Mouse (Mus musculus): ENCODE measurements around the gene Gfod1. TPM values are rescaled to one million over a fixed set of nuclear protein-coding genes. Genes with fewer than 3 reads are reported as not detected.

Gene Gfod1
- total RNA-seq, 1 experiment, result 4.8 TPM

GRCm38 (mm10) chr13:43158281-43158680, 145.7 kb downstream of the Gfod1 start:
- no peak overlapping the region for H3K4me3 ChIP-seq (ENCODE audit: insufficient read depth in 1 of 2, low read depth in 1 of 2, low read length in 2 of 2, poor library complexity in 1 of 2, severe bottlenecking in 1 of 2)
- no peak for DNase-seq (ENCODE audit: low read depth, low spot score)
- H3K36me3 ChIP-seq (ENCODE audit: control insufficient read depth, insufficient read depth, low read length, poor library complexity, severe bottlenecking), result no peaks in the 10 kb centered on the region; the same call in 1 of the 2 replicates
- H3K9ac ChIP-seq (ENCODE audit: insufficient read depth, low read depth, low read length, poor library complexity, severe bottlenecking), result no peak overlapping the region
- in situ Hi-C loops (cut with MboI; ENCODE audit: low sequenced_read_pairs in 2 of 2, unreplicated experiment in 2 of 2), result loop anchor here in 1 of 2 experiments (25.0 kb wide), 1 partner anchor 579 kb away; no protein-coding TSS in a partner anchor
- TF ChIP-seq HCFC1 (IDR thresholded peaks at IDR 0.05; ENCODE audit: borderline replicate concordance, insufficient read depth, low read length) (no peak), CHD2 (IDR thresholded peaks at IDR 0.05; ENCODE audit: low read depth, low read length) (no peak), ZNF384 (IDR thresholded peaks at IDR 0.05; ENCODE audit: low read depth, low read length) (no peak), ZC3H11A (IDR thresholded peaks at IDR 0.05; ENCODE audit: borderline replicate concordance, low read depth, low read length) (no peak), MAFK (IDR thresholded peaks at IDR 0.05; ENCODE audit: insufficient read depth, low read depth, low read length) (no peak)
- no peak overlapping the region for H3K27ac ChIP-seq (ENCODE audit: insufficient read depth, low read depth, low read length, poor library complexity, severe bottlenecking)
- no peaks in the 10 kb centered on the region for H3K9me3 ChIP-seq (ENCODE audit: control insufficient read depth, insufficient read depth, low read depth, low read length)
- H3K4me1 ChIP-seq (ENCODE audit: control insufficient read depth in 2 of 2, insufficient read depth in 2 of 2, low read length in 2 of 2, poor library complexity in 1 of 2), result peaks cover 4 to 5% of the 10 kb centered on the region in 2 experiments; a peak in 1 of 4 replicates

- Histone ChIP-seq H3K4me1 (ENCODE audit: control insufficient read depth in 2 of 2, insufficient read depth in 2 of 2, low read length in 2 of 2, poor library complexity in 1 of 2) (peaks cover 4 to 5% of the 10 kb centered on the region in 2 experiments; a peak in 1 of 4 replicates), H3K27ac (ENCODE audit: insufficient read depth, low read depth, low read length, poor library complexity, severe bottlenecking) (no peak overlapping the region), H3K36me3 (ENCODE audit: control insufficient read depth, insufficient read depth, low read length, poor library complexity, severe bottlenecking) (no peaks in the 10 kb centered on the region), H3K4me3 (ENCODE audit: insufficient read depth in 1 of 2, low read depth in 1 of 2, low read length in 2 of 2, poor library complexity in 1 of 2, severe bottlenecking in 1 of 2) (no peak overlapping the region), H3K9ac (ENCODE audit: insufficient read depth, low read depth, low read length, poor library complexity, severe bottlenecking) (no peak overlapping the region), H3K9me3 (ENCODE audit: control insufficient read depth, insufficient read depth, low read depth, low read length) (no peaks in the 10 kb centered on the region)
- in situ Hi-C loops (cut with MboI; ENCODE audit: low sequenced_read_pairs in 2 of 2, unreplicated experiment in 2 of 2), result loop anchor here in 1 of 2 experiments (25.0 kb wide), 1 partner anchor 580 kb away; no protein-coding TSS in a partner anchor
- DNase-seq (ENCODE audit: low read depth, low spot score), result no peak
- TF ChIP-seq ZNF384 (IDR thresholded peaks at IDR 0.05; ENCODE audit: low read depth, low read length) (no peak), CHD2 (IDR thresholded peaks at IDR 0.05; ENCODE audit: low read depth, low read length) (no peak), MAFK (IDR thresholded peaks at IDR 0.05; ENCODE audit: insufficient read depth, low read depth, low read length) (no peak), ZC3H11A (IDR thresholded peaks at IDR 0.05; ENCODE audit: borderline replicate concordance, low read depth, low read length) (no peak), HCFC1 (IDR thresholded peaks at IDR 0.05; ENCODE audit: borderline replicate concordance, insufficient read depth, low read length) (no peak)
These were observed 146.6 kb downstream of the Gfod1 start for GRCm38 (mm10) chr13:43157370-43157769.

GRCm38 (mm10) chr13:43152005-43152520, 151.9 kb downstream of the Gfod1 start:
- no peak overlapping the region for H3K27ac ChIP-seq (ENCODE audit: insufficient read depth, low read depth, low read length, poor library complexity, severe bottlenecking)
- TF ChIP-seq ZC3H11A (IDR thresholded peaks at IDR 0.05; ENCODE audit: borderline replicate concordance, low read depth, low read length), result no peak
- TF ChIP-seq HCFC1 (IDR thresholded peaks at IDR 0.05; ENCODE audit: borderline replicate concordance, insufficient read depth, low read length), result no peak
- no peak for TF ChIP-seq MAFK (IDR thresholded peaks at IDR 0.05; ENCODE audit: insufficient read depth, low read depth, low read length)
- TF ChIP-seq ZNF384 (IDR thresholded peaks at IDR 0.05; ENCODE audit: low read depth, low read length), result no peak
- TF ChIP-seq CHD2 (IDR thresholded peaks at IDR 0.05; ENCODE audit: low read depth, low read length), result no peak
- H3K4me1 ChIP-seq (ENCODE audit: control insufficient read depth in 2 of 2, insufficient read depth in 2 of 2, low read length in 2 of 2, poor library complexity in 1 of 2), result peaks cover 0 to 6% of the 10 kb centered on the region in 2 experiments; a peak in 1 of 4 replicates
- H3K4me3 ChIP-seq (ENCODE audit: insufficient read depth in 1 of 2, low read depth in 1 of 2, low read length in 2 of 2, poor library complexity in 1 of 2, severe bottlenecking in 1 of 2), result no peak overlapping the region
- H3K36me3 ChIP-seq (ENCODE audit: control insufficient read depth, insufficient read depth, low read length, poor library complexity, severe bottlenecking), result peaks cover 3% of the 10 kb centered on the region; the same call in 1 of the 2 replicates
- H3K9ac ChIP-seq (ENCODE audit: insufficient read depth, low read depth, low read length, poor library complexity, severe bottlenecking), result no peak overlapping the region
- in situ Hi-C loops (cut with MboI; ENCODE audit: low sequenced_read_pairs in 2 of 2, unreplicated experiment in 2 of 2), result loop anchor here in 1 of 2 experiments (25.0 kb wide), 1 partner anchor 585 kb away; no protein-coding TSS in a partner anchor
- H3K9me3 ChIP-seq (ENCODE audit: control insufficient read depth, insufficient read depth, low read depth, low read length), result no peaks in the 10 kb centered on the region
- no peak for DNase-seq (ENCODE audit: low read depth, low spot score)

- H3K36me3 ChIP-seq (ENCODE audit: control insufficient read depth, insufficient read depth, low read length, poor library complexity, severe bottlenecking), result peaks cover 3% of the 10 kb centered on the region; the same call in 1 of the 2 replicates
- H3K4me3 ChIP-seq (ENCODE audit: insufficient read depth in 1 of 2, low read depth in 1 of 2, low read length in 2 of 2, poor library complexity in 1 of 2, severe bottlenecking in 1 of 2), result no peak overlapping the region
- no peak for TF ChIP-seq ZC3H11A (IDR thresholded peaks at IDR 0.05; ENCODE audit: borderline replicate concordance, low read depth, low read length)
- TF ChIP-seq CHD2 (IDR thresholded peaks at IDR 0.05; ENCODE audit: low read depth, low read length), result no peak
- no peak for TF ChIP-seq HCFC1 (IDR thresholded peaks at IDR 0.05; ENCODE audit: borderline replicate concordance, insufficient read depth, low read length)
- no peak for TF ChIP-seq MAFK (IDR thresholded peaks at IDR 0.05; ENCODE audit: insufficient read depth, low read depth, low read length)
- no peak for TF ChIP-seq ZNF384 (IDR thresholded peaks at IDR 0.05; ENCODE audit: low read depth, low read length)
- in situ Hi-C loops (cut with MboI; ENCODE audit: low sequenced_read_pairs in 2 of 2, unreplicated experiment in 2 of 2), result loop anchor here in 1 of 2 experiments (25.0 kb wide), 1 partner anchor 588 kb away; no protein-coding TSS in a partner anchor
- no peak overlapping the region for H3K9ac ChIP-seq (ENCODE audit: insufficient read depth, low read depth, low read length, poor library complexity, severe bottlenecking)
- H3K4me1 ChIP-seq (ENCODE audit: control insufficient read depth in 2 of 2, insufficient read depth in 2 of 2, low read length in 2 of 2, poor library complexity in 1 of 2), result peaks cover 0 to 6% of the 10 kb centered on the region in 2 experiments; a peak in 1 of 4 replicates
- H3K27ac ChIP-seq (ENCODE audit: insufficient read depth, low read depth, low read length, poor library complexity, severe bottlenecking), result no peak overlapping the region
- H3K9me3 ChIP-seq (ENCODE audit: control insufficient read depth, insufficient read depth, low read depth, low read length), result no peaks in the 10 kb centered on the region
- no peak for DNase-seq (ENCODE audit: low read depth, low spot score)
These were observed 154.3 kb downstream of the Gfod1 start for GRCm38 (mm10) chr13:43149661-43150060.

Data from ES-E14 (cell line).